Mouse (Mus musculus) lung, adult 18-20 months (tissue): ENCODE results near the gene Thy1.

Experiments
- DNase-seq, 2 experiments: peaks; one replicate each; pipeline ENCODE4 v3.0.0; 2022; ENCODE audit warnings: mixed read lengths in 2 of 2

Thy1 gene

GRCm38 (mm10) chr9:44037106-44037505, 6.1 kb upstream of the Thy1 start:
- no peak for DNase-seq

- no peak for DNase-seq
These were observed 1.4 kb upstream of the Thy1 start for GRCm38 (mm10) chr9:44041511-44042395.

- no peak for DNase-seq
These were observed 846 bp upstream of the Thy1 start for GRCm38 (mm10) chr9:44042396-44042680.

GRCm38 (mm10) chr9:44043708-44044425, 683 bp downstream of the Thy1 start:
- DNase-seq: no peak

- no peak for DNase-seq
These were observed 1.4 kb downstream of the Thy1 start for GRCm38 (mm10) chr9:44044426-44045157.

- no peak for DNase-seq
These were observed 2.1 kb downstream of the Thy1 start for GRCm38 (mm10) chr9:44045158-44045883.

GRCm38 (mm10) chr9:44045884-44046272, 2.7 kb downstream of the Thy1 start:
- DNase-seq: no peak

GRCm38 (mm10) chr9:44046426-44046825, 3.2 kb downstream of the Thy1 start:
- DNase-seq: no peak

GRCm38 (mm10) chr9:44047071-44047470, 3.9 kb downstream of the Thy1 start:
- no peak for DNase-seq

- no peak for DNase-seq
These were observed 4.6 kb downstream of the Thy1 start for GRCm38 (mm10) chr9:44047571-44048490.

GRCm38 (mm10) chr9:44048541-44049380, 5.6 kb downstream of the Thy1 start:
- DNase-seq: no peak

GRCm38 (mm10) chr9:44049381-44050165, 6.4 kb downstream of the Thy1 start:
- no peak for DNase-seq

GRCm38 (mm10) chr9:44052855-44053254, 9.7 kb downstream of the Thy1 start:
- DNase-seq: no peak

GRCm38 (mm10) chr9:44053936-44054335, 10.8 kb downstream of the Thy1 start:
- DNase-seq: no peak

- DNase-seq: no peak
These were observed 15.4 kb downstream of the Thy1 start for GRCm38 (mm10) chr9:44058606-44059005.

- DNase-seq: no peak
These were observed 22.0 kb downstream of the Thy1 start for GRCm38 (mm10) chr9:44065177-44065576.

GRCm38 (mm10) chr9:44066785-44067225, 23.6 kb downstream of the Thy1 start, which contains the start of gene Usp2:
Usp2 (plus strand) TSS chr9:44067021.
- peak; percentile 98 to 99 for DNase-seq

- DNase-seq: no peak
These were observed 24.2 kb downstream of the Thy1 start for GRCm38 (mm10) chr9:44067241-44067959.

GRCm38 (mm10) chr9:44067960-44068330, 24.8 kb downstream of the Thy1 start:
- DNase-seq: no peak
